Mouse (Mus musculus) heart, embryonic 14.5 days (tissue): ENCODE results near the gene Psmc2. TPM values are rescaled to one million over a fixed set of nuclear protein-coding genes. Genes with fewer than 3 reads are reported as not detected.

Experiments used
- ATAC-seq: fragments of 200-750 bp; cut with Nextera tagmentation; 2 replicates; pipeline ENCODE4 v1.8.0; 2017; ENCODE audit warnings: low read depth, moderate TSS enrichment; ENCODE audit not compliant: insufficient number of reproducible peaks, insufficient read depth, low FRiP score
- H3K27ac ChIP-seq, 2 experiments: fragments of 200-500 bp in 1 of 2; fragments of 300-500 bp in 1 of 2; sonication (generic) in 1 of 2; replicated peaks in 1 of 2; 2 replicates each; pipeline ENCODE4 v1.5.1; 2012 to 2014; ENCODE audit warnings: low read depth in 2 of 2, low read length in 2 of 2, control low read depth in 1 of 2, mild to moderate bottlenecking in 1 of 2, mixed read lengths in 1 of 2; ENCODE audit not compliant: control insufficient read depth in 1 of 2, insufficient read depth in 1 of 2
- H3K27me3 ChIP-seq: fragments of 300-500 bp; sonication (generic); 2 replicates; pipeline ENCODE4 v1.6.1; 2014; ENCODE audit warnings: mild to moderate bottlenecking, low read length, control low read depth; ENCODE audit not compliant: control insufficient read depth, insufficient read depth
- H3K36me3 ChIP-seq: fragments of 300-500 bp; sonication (generic); 2 replicates; pipeline ENCODE4 v1.6.1; 2014; ENCODE audit warnings: mild to moderate bottlenecking, control low read depth, low read length, mixed read lengths; ENCODE audit not compliant: control insufficient read depth, insufficient read depth
- H3K4me1 ChIP-seq, 2 experiments: fragments of 200-500 bp in 1 of 2; fragments of 300-500 bp in 1 of 2; sonication (generic) in 1 of 2; 2 replicates each; pipeline ENCODE4 v1.6.1; 2012 to 2014; ENCODE audit warnings: low read length in 2 of 2, control low read depth in 1 of 2, mixed read lengths in 1 of 2; ENCODE audit not compliant: control insufficient read depth in 2 of 2, insufficient read depth in 2 of 2
- H3K4me2 ChIP-seq: fragments of 300-500 bp; sonication (generic); 2 replicates; pipeline ENCODE4 v1.6.1; 2014; ENCODE audit warnings: mild to moderate bottlenecking, low read length
- H3K4me3 ChIP-seq, 2 experiments: fragments of 200-500 bp in 1 of 2; fragments of 300-500 bp in 1 of 2; sonication (generic) in 1 of 2; 2 replicates each; pipeline ENCODE4 v1.5.1; 2012 to 2014; ENCODE audit warnings: low read length in 2 of 2, mild to moderate bottlenecking in 2 of 2, control low read depth in 1 of 2, low read depth in 1 of 2, moderate library complexity in 1 of 2; ENCODE audit not compliant: control insufficient read depth in 1 of 2, insufficient read depth in 1 of 2
- H3K9ac ChIP-seq: fragments of 300-500 bp; sonication (generic); 2 replicates; pipeline ENCODE4 v1.6.1; 2014; ENCODE audit warnings: mild to moderate bottlenecking, low read length
- H3K9me3 ChIP-seq: fragments of 300-500 bp; sonication (generic); 2 replicates; pipeline ENCODE4 v1.6.1; 2016; ENCODE audit warnings: low read length, control low read depth; ENCODE audit not compliant: control insufficient read depth
- WGBS: fragments of 180-500 bp; shearing (Covaris S2); extraction: QIAGEN DNeasy Blood & Tissue Kit; methylation state at CpG from one replicate; pipeline ENCODE4 v1.1.7; 2014; 5-methylcytosine and 5-hydroxymethylcytosine counted together
- polyA plus RNA-seq: library from polyadenylated mRNA; unstranded; fragments of >200 nt; fragmentation: Nextera tagmentation; extraction: Ambion mirVana; gene quantifications from 2 replicates; pipeline ENCODE4 v1.2.1, GENCODE M21; 2014

The Psmc2 gene
- polyA plus RNA-seq, 1 experiment from 2014 or later = 136 TPM

DNA sequence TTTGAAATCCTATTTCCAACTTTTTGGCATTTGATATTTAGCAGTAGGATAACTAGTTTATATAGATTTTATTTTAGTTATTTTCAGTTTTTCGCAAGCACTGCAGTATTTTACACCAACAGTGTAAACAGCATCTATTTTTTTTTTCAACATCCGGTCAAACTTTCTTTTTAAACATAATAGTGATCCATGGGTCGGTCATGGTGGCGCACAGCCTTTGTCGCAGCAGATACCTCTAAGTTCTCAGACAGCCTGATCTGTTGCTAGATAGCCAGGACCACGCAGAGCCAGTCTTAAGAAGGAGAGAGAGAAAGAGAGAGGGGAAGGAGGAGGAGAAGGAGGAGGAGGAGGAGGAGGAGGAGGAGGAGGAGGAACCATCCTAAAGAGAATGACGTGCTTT, 693 bp downstream of the Psmc2 start:
- Histone ChIP-seq H3K4me3 (no peak overlapping the region), H3K9me3 (no peaks in the 10 kb centered on the region), H3K4me2 (peak overlapping the region; percentile 88), H3K9ac (peak overlapping the region; percentile 93; the same call in 1 of the 2 replicates), H3K36me3 (peaks cover 41% of the 10 kb centered on the region), H3K27ac (peak overlapping the region in 1 of 2 experiments; percentile 85; a peak in 1 of 4 replicates), H3K27me3 (no peaks in the 10 kb centered on the region), H3K4me1 (peaks cover 0 to 19% of the 10 kb centered on the region in 2 experiments; a peak in 2 of 4 replicates)
- ATAC-seq = no peak
- WGBS = 73% methylated on average over 7 of the region's 7 CpGs

DNA sequence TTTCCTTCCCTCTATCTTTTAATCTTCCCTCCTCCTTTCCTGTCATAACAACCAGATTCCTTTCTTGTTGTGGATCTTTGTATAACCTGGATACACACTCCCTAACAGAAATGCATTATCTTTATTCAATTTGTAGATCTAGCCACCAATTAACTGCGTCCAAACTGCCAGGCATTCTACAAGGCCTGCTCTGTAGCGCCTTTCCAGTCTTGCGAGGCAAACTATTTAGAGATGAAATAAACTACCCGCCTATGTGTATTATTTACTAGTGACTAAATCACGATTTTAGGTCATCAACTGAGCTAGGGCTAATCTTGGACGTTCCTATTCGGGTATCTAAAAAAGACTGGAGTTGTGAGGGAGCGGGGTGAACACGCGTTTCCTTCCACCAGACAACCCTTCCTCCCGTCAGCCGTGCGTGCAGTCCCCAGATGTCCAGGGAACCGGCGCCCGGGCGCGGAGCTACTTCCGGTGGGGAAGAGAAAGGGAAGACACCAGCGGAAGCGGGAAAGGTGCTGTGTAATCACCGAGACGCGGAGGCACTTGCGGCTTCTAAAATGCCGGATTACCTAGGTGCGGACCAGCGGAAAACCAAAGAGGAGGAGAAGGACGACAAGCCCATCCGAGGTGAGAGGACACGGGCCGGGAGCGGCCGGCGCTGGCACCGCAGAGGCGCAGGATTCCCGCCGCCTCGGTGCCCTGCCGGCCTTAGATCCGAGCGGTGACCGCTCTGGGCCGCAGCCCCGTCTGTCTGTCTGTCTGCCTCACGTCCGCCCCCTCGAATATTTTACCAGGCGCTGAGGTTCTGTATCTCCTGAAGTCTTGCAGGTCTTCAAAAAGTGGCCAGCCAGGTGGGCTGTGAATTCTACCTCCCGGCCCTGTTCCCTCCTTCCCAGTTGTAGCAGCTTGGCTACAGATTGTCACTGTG, 1.4 kb downstream of the Psmc2 start:
- Histone ChIP-seq H3K9me3 (no peaks in the 10 kb centered on the region), H3K4me3 (peak overlapping the region; percentile 69 to 89), H3K4me2 (peak overlapping the region; percentile 71), H3K4me1 (peaks cover 0 to 19% of the 10 kb centered on the region in 2 experiments; a peak in 2 of 4 replicates), H3K36me3 (peaks cover 40% of the 10 kb centered on the region), H3K27me3 (no peaks in the 10 kb centered on the region), H3K27ac (peak overlapping the region; percentile 75 to 85), H3K9ac (peak overlapping the region; percentile 93)
- ATAC-seq = peak; percentile 87
- WGBS = 3% methylated on average over 51 of the region's 51 CpGs

DNA sequence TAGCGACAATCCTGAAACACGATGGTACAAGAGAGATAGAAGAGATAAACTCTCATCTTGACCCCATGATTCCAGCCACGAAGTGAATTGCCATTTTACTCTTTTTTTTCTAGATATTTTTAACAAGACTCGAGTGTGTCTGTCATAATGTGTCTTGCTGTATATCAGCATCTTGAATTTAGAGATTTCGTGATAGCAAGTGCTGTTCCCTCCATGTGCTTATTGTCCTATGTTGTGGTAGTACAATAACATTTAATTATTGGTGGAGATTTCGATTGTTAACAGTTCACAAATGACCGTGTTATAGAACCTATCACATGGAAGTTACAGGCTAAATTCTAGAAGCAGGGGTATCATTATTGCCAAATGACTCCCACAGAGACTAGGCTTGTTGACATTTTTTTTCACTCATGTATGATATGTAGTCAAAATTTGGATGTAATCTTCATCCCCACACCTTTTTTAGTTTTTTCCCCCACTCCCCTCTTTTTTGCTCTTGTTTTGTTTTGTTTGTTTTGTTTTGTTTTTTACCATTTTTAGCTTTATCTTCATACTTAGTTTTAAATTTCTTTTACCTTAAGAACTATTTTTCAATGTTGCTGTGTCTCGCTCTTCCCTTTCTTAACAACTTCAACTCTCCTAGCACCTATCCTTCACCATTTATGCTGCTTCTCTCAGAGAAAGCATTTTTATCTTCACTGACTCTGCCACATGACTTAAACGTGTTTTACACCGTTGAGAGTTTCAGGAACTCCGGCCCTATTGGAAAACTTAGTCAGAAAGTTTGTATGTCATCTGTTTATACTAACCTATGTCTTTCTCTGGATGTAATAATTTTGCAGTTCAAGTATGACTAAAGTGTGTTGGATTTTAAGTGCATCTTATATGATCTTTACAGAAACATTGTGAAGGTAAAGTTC, 2.4 kb downstream of the Psmc2 start:
- H3K9ac ChIP-seq = peak overlapping the region; percentile 93
- no peak for ATAC-seq
- H3K36me3 ChIP-seq = peaks cover 37% of the 10 kb centered on the region
- H3K27ac ChIP-seq = peak overlapping the region; percentile 52 to 85; a peak in 2 of 4 replicates
- peak overlapping the region; percentile 69 to 89 for H3K4me3 ChIP-seq
- H3K27me3 ChIP-seq = no peaks in the 10 kb centered on the region
- WGBS = 30% methylated on average over 11 of the region's 11 CpGs
- H3K4me1 ChIP-seq = peaks cover 0 to 19% of the 10 kb centered on the region in 2 experiments; a peak in 2 of 4 replicates
- H3K4me2 ChIP-seq = peak overlapping the region; percentile 71
- no peaks in the 10 kb centered on the region for H3K9me3 ChIP-seq

DNA sequence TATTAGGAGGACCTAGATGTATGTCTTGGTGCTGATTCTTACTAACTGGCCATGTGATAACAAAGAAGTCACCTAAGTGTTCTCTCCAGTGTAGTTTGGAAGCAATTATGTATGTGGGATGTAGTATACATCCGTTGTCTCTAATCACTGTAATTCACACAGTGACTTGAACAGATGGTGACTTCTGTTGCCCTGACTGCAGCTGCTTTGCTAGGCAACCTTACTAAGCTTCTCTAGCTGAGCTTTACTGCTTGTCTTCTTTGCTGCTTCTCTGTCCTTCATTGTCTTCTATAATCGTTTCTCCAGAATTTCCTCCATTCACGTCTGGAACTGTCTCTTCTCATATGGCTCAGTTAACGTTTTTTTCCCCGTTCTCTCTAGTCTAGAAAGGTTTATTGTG, 4.0 kb downstream of the Psmc2 start:
- Histone ChIP-seq H3K36me3 (peaks cover 31% of the 10 kb centered on the region), H3K4me2 (no peak overlapping the region), H3K27me3 (no peaks in the 10 kb centered on the region), H3K9me3 (no peaks in the 10 kb centered on the region), H3K4me1 (peaks cover 0 to 19% of the 10 kb centered on the region in 2 experiments; a peak in 2 of 4 replicates), H3K9ac (no peak overlapping the region), H3K4me3 (no peak overlapping the region), H3K27ac (no peak overlapping the region)
- 75% methylated on average over 5 of the region's 5 CpGs for WGBS
- ATAC-seq = no peak

DNA sequence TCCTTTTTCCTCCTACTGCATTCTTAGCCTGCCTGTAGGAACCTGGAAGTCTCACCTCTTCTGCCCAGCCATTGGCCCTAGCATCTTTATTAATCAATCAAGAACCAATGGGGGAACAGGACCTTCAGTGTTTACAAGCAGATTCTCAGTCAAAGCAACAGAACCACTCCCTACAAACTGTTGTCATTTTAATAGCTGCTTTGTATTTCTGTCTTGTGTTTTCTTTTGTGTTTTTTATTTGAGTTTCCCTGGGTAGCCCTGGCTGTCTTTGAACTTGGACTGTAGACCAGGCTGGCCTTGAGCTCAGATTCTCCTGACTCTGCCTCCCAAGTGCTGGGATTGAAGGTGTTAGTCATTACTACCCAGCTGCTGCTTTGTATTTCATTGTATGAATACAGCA, 7.1 kb downstream of the Psmc2 start:
- H3K27ac ChIP-seq = no peak overlapping the region
- H3K4me3 ChIP-seq = no peak overlapping the region
- no peak overlapping the region for H3K4me2 ChIP-seq
- H3K36me3 ChIP-seq = peaks cover 55% of the 10 kb centered on the region
- no peak for ATAC-seq
- H3K4me1 ChIP-seq = peaks cover 0 to 11% of the 10 kb centered on the region in 2 experiments; a peak in 2 of 4 replicates
- H3K27me3 ChIP-seq = no peaks in the 10 kb centered on the region
- H3K9me3 ChIP-seq = no peaks in the 10 kb centered on the region
- no peak overlapping the region for H3K9ac ChIP-seq

DNA sequence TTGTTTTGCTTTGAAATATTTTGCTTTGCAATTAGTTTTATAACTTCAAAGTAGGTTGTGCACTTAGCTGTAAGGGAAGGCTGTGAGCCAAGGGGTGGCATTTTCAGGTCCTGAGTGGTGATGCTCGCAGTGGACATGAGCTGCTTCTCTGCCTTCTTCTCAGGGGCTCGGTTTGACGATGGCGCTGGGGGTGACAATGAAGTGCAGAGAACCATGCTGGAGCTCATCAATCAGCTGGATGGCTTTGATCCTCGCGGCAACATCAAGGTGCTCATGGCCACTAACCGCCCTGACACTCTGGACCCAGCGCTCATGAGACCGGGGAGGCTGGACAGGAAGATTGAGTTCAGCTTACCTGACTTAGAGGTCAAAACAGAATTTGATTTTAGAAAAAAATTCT, 17.8 kb downstream of the Psmc2 start:
- 95% methylated on average over 9 of the region's 9 CpGs for WGBS
- H3K36me3 ChIP-seq = peaks cover 63% of the 10 kb centered on the region
- H3K27me3 ChIP-seq = no peaks in the 10 kb centered on the region
- no peak overlapping the region for H3K27ac ChIP-seq
- no peak overlapping the region for H3K4me3 ChIP-seq
- H3K4me2 ChIP-seq = no peak overlapping the region
- ATAC-seq = no peak
- no peaks in the 10 kb centered on the region for H3K4me1 ChIP-seq
- H3K9me3 ChIP-seq = no peaks in the 10 kb centered on the region
- H3K9ac ChIP-seq = no peak overlapping the region

DNA sequence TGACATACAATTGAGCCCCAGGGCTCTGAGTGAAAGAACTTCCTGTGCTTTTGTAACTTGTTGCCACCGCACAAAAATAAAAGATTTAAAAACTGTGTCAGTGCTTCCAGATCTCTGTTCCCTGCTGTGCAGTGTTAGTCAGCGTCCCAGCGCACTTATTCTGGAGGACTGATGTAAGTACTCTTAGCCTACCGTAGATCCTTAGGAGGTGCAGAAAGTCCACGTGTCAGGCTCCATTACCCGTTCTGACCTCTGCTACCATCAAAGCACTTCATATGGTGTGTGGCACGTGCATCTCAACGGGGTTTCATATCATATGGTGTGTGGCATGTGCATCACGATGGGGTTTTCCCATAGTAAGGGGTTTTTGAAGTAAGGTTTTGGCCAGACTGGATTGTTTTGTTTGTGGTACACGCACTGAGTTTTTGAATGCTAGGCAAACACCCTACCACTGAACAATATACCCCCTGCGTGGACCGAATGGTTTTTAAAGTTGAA, 18.7 kb downstream of the Psmc2 start:
- H3K27me3 ChIP-seq = no peaks in the 10 kb centered on the region
- H3K27ac ChIP-seq = no peak overlapping the region
- 93% methylated on average over 12 of the region's 12 CpGs for WGBS
- no peaks in the 10 kb centered on the region for H3K9me3 ChIP-seq
- no peak overlapping the region for H3K4me3 ChIP-seq
- peaks cover 56% of the 10 kb centered on the region for H3K36me3 ChIP-seq
- no peak for ATAC-seq
- H3K9ac ChIP-seq = no peak overlapping the region
- H3K4me1 ChIP-seq = no peaks in the 10 kb centered on the region
- H3K4me2 ChIP-seq = no peak overlapping the region
